Mouse (Mus musculus) cortical plate, adult 2 months (tissue): ENCODE data around the gene Cdk5r2.
A peak's percentile ranks its signal among the peaks of the same experiment; 100 is the strongest.

Experiments used
- CTCF ChIP-seq: fragments of 200-500 bp; IDR thresholded peaks from 2 replicates; pipeline ENCODE4 v1.5.1; 2011; ENCODE audit warnings: mild to moderate bottlenecking, control low read depth, low read length; ENCODE audit not compliant: insufficient read depth; ENCODE audit errors: extremely low read depth
- POLR2A ChIP-seq: fragments of 200-500 bp; IDR thresholded peaks from 2 replicates; pipeline ENCODE4 v1.6.1; 2011; ENCODE audit warnings: mild to moderate bottlenecking, low read length, control low read depth; ENCODE audit not compliant: insufficient read depth; ENCODE audit errors: extremely low read depth

DNA sequence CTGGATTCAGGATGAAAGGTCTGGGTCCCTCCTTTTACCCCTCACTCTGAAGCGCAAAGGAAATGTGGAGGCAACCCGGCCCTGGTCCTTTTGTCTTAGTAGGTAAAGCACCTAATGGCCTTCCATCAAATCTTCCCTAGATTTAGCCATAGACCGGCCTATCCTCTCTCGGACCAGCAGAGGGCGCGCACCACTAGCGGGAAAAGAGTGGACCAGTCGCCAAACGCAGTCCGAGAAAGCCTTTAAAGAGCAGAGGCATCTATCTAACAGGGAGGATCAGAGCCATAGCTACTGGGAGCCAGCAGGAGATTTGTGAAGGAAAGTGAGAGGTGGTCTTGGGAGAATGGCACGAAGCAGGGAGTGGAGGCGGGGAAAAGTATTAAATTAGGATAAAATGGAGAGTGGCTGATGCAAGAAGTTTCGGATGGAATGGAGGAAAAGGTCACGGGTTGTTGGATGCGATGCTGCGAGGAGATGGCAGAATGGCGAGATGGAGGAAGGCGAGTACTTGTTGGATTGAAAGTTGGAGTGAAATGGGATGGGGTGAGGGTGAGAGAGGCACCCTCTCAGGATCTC lies 26.1 kb downstream of the Cdk5r2 start:
- TF ChIP-seq POLR2A, result no peak
- TF ChIP-seq CTCF, result peak; percentile 84
